Mouse (Mus musculus) limb, embryonic 15.5 days (tissue): ENCODE data around the gene Kif21b. TPM values are rescaled to one million over a fixed set of nuclear protein-coding genes. Genes with fewer than 3 reads are reported as not detected.

Experiments
- ATAC-seq: fragments of 200-750 bp; cut with Nextera tagmentation; 2 replicates; pipeline ENCODE4 v1.8.0; 2017; ENCODE audit warnings: low read depth, moderate TSS enrichment; ENCODE audit not compliant: insufficient number of reproducible peaks, low FRiP score, low TSS enrichment
- H3K27ac ChIP-seq: fragments of 300-500 bp; sonication (generic); 2 replicates; pipeline ENCODE4 v1.5.1; 2015; ENCODE audit warnings: moderate library complexity, mild to moderate bottlenecking, inconsistent platforms
- H3K27me3 ChIP-seq: fragments of 300-500 bp; sonication (generic); 2 replicates; pipeline ENCODE4 v1.6.1; 2015; ENCODE audit warnings: inconsistent platforms
- H3K36me3 ChIP-seq: fragments of 300-500 bp; sonication (generic); 2 replicates; pipeline ENCODE4 v1.6.1; 2015; ENCODE audit warnings: inconsistent platforms
- H3K4me1 ChIP-seq: fragments of 300-500 bp; sonication (generic); 2 replicates; pipeline ENCODE4 v1.6.1; 2015; ENCODE audit warnings: inconsistent platforms
- H3K4me2 ChIP-seq: fragments of 300-500 bp; sonication (generic); 2 replicates; pipeline ENCODE4 v1.6.1; 2015; ENCODE audit warnings: mild to moderate bottlenecking, inconsistent platforms
- H3K4me3 ChIP-seq: fragments of 300-500 bp; sonication (generic); 2 replicates; pipeline ENCODE4 v1.5.1; 2015; ENCODE audit warnings: mild to moderate bottlenecking, inconsistent platforms
- H3K9ac ChIP-seq: fragments of 300-500 bp; sonication (generic); 2 replicates; pipeline ENCODE4 v1.6.1; 2015; ENCODE audit warnings: inconsistent platforms
- H3K9me3 ChIP-seq: fragments of 300-500 bp; sonication (generic); 2 replicates; pipeline ENCODE4 v1.6.1; 2016; ENCODE audit warnings: inconsistent platforms
- WGBS: fragments of 180-500 bp; shearing (Covaris S2); methylation state at CpG from one replicate; pipeline ENCODE4 v1.1.7; 2015; 5-methylcytosine and 5-hydroxymethylcytosine counted together
- polyA plus RNA-seq: library from polyadenylated mRNA; unstranded; fragments of >200 nt; fragmentation: Nextera tagmentation; extraction: Ambion mirVana; gene quantifications from 2 replicates; pipeline ENCODE4 v1.2.1, GENCODE M21; 2015

The Kif21b gene
- 2.1 and 2.6 TPM in 2 replicates for polyA plus RNA-seq

DNA sequence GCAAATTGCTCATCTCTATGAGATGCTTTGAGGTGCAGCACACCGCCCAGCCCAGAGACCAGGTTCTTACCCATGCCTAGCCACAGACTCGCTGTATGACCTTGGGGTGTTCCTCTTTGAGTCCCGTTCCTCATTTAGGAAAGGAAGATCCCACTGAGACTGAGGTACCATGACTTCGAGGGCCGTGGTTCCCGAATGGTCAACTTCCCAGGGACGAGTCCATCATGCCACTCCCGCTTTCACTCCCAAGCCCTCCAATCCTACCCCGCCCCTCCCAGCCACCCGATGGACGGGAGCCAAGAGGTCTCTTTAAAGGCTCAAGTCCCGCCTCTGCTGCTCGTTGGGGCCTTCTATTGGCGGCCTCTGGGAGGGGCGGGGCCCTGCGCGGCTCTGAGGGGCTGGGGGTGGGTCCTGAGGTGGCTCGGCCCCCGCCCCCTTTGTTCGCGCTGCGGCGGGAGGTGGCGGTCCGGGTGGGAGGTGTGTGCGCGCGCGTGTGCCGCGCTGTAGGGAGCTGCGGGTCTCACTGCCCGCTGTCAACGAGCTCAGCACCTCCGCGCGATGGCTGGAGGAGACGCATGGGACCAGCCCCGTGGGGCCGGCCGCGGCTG is at the start of gene Kif21b:
TSS of gene Kif21b (plus strand) at position 439 of the 608 bp plus-strand sequence.
- no peaks in the 10 kb centered on the region for H3K27me3 ChIP-seq
- H3K9me3 ChIP-seq = no peaks in the 10 kb centered on the region
- peak within 1 kb of the TSS; percentile 99 for H3K4me2 ChIP-seq
- peaks cover 86% of the 10 kb centered on the region for H3K4me1 ChIP-seq
- no peaks in the 10 kb centered on the region for H3K36me3 ChIP-seq
- peak within 1 kb of the TSS; percentile 75 for H3K4me3 ChIP-seq
- peak within 1 kb of the TSS; percentile 23; the same call in 1 of the 2 replicates for H3K27ac ChIP-seq
- peak; percentile 89 for ATAC-seq
- WGBS = 1% methylated on average over 42 of the region's 42 CpGs
- H3K9ac ChIP-seq = peak within 1 kb of the TSS; percentile 65

GRCm38 (mm10) chr1:136085988-136086685 is 45.1 kb upstream of the Kif21b start:
- H3K4me2 ChIP-seq = no peak overlapping the region
- H3K9ac ChIP-seq = no peak overlapping the region
- H3K9me3 ChIP-seq = no peaks in the 10 kb centered on the region
- H3K4me1 ChIP-seq = no peaks in the 10 kb centered on the region
- H3K36me3 ChIP-seq = no peaks in the 10 kb centered on the region
- no peak overlapping the region for H3K4me3 ChIP-seq
- WGBS = 80% methylated on average over 3 of the region's 3 CpGs
- no peak for ATAC-seq
- H3K27me3 ChIP-seq = no peaks in the 10 kb centered on the region
- H3K27ac ChIP-seq = no peak overlapping the region

DNA sequence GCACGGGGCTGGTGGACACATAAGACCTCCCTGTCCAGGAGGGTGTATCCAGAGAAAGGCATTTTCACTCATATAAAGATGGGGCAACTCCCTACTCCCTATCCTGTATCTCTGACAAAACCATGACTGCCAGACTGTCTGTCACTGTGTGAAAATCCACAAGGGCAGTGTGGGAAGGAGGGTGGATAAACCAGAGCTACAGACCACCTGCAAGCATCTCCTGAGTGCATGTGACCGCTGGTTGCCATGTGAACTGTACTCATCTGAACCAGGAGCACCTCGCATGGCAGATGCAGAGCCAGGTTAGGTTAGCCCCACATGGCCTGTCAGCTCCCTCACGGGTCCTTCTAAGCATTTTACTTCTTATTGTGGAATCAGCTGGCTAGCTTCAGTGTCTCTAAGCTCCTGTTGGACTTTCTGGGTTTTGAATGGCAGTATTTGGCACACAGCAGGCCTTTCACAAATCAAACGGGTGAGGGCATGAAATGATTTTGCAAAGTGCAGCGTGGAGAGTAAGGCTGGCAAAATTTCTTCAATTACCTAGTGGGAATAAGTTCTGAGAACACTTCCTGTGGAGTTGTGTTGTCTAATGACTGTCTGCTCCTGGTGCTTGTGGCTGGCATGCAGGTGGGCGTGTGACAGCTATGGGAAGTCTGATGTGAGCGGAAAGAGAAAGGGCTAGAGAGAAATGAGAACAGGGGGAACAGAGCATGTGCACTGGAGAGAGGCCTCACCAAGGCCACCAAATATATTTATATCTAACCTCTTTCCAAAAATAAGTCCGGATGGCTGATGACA is 41.6 kb upstream of the Kif21b start:
- no peak overlapping the region; the same call in 1 of the 2 replicates for H3K27ac ChIP-seq

DNA sequence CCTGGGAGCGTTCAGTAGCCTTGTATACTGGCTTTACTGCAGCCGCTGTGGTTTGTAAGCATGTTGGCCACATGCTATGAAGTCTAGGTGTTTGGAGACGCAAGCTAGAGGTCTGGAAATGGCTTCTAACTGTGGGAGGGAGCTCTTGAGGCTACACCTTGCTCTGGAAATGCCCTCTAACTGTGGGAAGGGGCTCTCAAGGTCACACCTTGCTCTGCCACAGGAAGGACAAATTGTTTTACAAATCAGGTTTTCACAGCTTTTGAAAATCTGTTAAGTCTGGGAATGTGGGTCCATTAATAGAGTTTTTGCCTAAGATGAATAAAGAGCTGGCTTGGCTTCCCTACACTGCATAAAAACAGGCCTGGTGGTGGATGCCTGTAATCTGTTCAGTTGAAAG is 37.5 kb upstream of the Kif21b start:
- 64% methylated on average over 3 of the region's 3 CpGs for WGBS
- Histone ChIP-seq H3K36me3 (no peaks in the 10 kb centered on the region), H3K9ac (no peak overlapping the region)

More for the DNA sequence above, 41.6 kb upstream of the Kif21b start:
- H3K4me1 ChIP-seq = no peaks in the 10 kb centered on the region
- 68% methylated on average over 9 of the region's 9 CpGs for WGBS
- H3K4me2 ChIP-seq = no peak overlapping the region
- no peak overlapping the region for H3K9ac ChIP-seq
- H3K4me3 ChIP-seq = no peak overlapping the region
- no peaks in the 10 kb centered on the region for H3K36me3 ChIP-seq
- no peaks in the 10 kb centered on the region for H3K27me3 ChIP-seq
- H3K9me3 ChIP-seq = no peaks in the 10 kb centered on the region
- ATAC-seq = no peak; the same call in 1 of the 2 replicates

DNA sequence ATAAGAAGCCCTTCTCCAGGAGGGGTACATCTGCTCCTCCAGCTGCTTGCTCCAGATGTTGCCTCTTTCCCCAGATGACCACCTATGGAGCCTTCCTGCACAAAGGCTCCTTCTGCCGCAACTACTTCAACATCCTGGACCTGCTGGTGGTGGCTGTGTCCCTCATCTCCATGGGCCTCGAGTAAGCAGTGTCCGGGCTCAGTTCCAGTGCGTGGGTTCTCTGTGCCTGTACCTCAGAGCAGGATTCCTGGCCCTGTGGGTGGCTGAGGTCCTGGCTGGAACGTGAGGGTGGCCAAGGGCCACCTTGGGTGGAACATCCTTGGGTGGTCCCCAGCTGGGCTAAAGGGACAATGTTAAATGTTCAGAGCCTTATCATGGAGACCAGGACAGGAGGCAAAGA is 36.4 kb upstream of the Kif21b start:
- ATAC-seq = no peak
- Histone ChIP-seq H3K27me3 (no peaks in the 10 kb centered on the region), H3K4me3 (no peak overlapping the region), H3K9me3 (no peaks in the 10 kb centered on the region), H3K36me3 (no peaks in the 10 kb centered on the region), H3K27ac (no peak overlapping the region), H3K4me1 (no peaks in the 10 kb centered on the region), H3K9ac (no peak overlapping the region), H3K4me2 (no peak overlapping the region)
- 76% methylated on average over 5 of the region's 5 CpGs for WGBS

More for the DNA sequence above, 37.5 kb upstream of the Kif21b start:
- ATAC-seq = no peak
- H3K4me2 ChIP-seq = no peak overlapping the region
- H3K9me3 ChIP-seq = no peaks in the 10 kb centered on the region
- H3K27me3 ChIP-seq = no peaks in the 10 kb centered on the region
- no peak overlapping the region for H3K27ac ChIP-seq
- H3K4me1 ChIP-seq = no peaks in the 10 kb centered on the region
- no peak overlapping the region for H3K4me3 ChIP-seq

DNA sequence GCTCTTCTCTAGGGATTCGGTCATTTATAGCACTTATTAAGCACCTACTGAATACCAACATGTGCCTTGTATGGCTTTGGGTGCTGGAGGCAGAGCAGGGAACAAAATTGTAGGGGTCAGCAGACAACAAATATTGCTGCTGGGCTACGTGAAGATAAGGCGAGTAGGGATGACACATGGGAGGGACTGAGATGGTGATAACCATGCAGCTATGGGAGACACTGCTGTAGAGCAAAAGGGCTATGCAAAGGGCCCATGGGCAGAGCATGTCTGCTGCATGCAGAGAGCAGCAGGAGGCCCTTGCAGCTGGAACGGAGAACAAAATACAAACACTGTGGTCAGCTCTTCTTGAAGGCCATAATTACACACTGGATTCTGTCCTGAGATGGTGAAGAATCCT is 29.1 kb upstream of the Kif21b start:
- no peak overlapping the region for H3K27ac ChIP-seq
- H3K4me1 ChIP-seq = 0 out of 2 replicates have a peak, but pooled peaks cover 3% of the 10 kb centered on the region
- H3K9me3 ChIP-seq = no peaks in the 10 kb centered on the region
- no peak overlapping the region for H3K4me3 ChIP-seq
- H3K36me3 ChIP-seq = no peaks in the 10 kb centered on the region
- no peak overlapping the region for H3K9ac ChIP-seq
- H3K4me2 ChIP-seq = no peak overlapping the region
- ATAC-seq = no peak
- H3K27me3 ChIP-seq = no peaks in the 10 kb centered on the region
- WGBS = 69% methylated on average over 4 of the region's 4 CpGs

GRCm38 (mm10) chr1:136102551-136102950 is 28.6 kb upstream of the Kif21b start:
- H3K9me3 ChIP-seq = no peaks in the 10 kb centered on the region
- no peak for ATAC-seq
- H3K9ac ChIP-seq = no peak overlapping the region
- H3K4me3 ChIP-seq = no peak overlapping the region
- 65% methylated on average over 3 of the region's 3 CpGs for WGBS
- H3K4me1 ChIP-seq = 0 out of 2 replicates have a peak, but pooled peaks cover 3% of the 10 kb centered on the region
- H3K4me2 ChIP-seq = no peak overlapping the region
- H3K27me3 ChIP-seq = no peaks in the 10 kb centered on the region
- no peak overlapping the region for H3K27ac ChIP-seq
- no peaks in the 10 kb centered on the region for H3K36me3 ChIP-seq

GRCm38 (mm10) chr1:136102981-136103380 is 28.2 kb upstream of the Kif21b start:
- no peak overlapping the region for H3K27ac ChIP-seq
- H3K36me3 ChIP-seq = no peaks in the 10 kb centered on the region
- H3K4me3 ChIP-seq = no peak overlapping the region
- no peak overlapping the region for H3K9ac ChIP-seq
- 68% methylated on average over 2 of the region's 2 CpGs for WGBS
- ATAC-seq = no peak
- 0 out of 2 replicates have a peak, but pooled peaks cover 3% of the 10 kb centered on the region for H3K4me1 ChIP-seq
- no peaks in the 10 kb centered on the region for H3K9me3 ChIP-seq
- no peaks in the 10 kb centered on the region for H3K27me3 ChIP-seq
- no peak overlapping the region for H3K4me2 ChIP-seq

DNA sequence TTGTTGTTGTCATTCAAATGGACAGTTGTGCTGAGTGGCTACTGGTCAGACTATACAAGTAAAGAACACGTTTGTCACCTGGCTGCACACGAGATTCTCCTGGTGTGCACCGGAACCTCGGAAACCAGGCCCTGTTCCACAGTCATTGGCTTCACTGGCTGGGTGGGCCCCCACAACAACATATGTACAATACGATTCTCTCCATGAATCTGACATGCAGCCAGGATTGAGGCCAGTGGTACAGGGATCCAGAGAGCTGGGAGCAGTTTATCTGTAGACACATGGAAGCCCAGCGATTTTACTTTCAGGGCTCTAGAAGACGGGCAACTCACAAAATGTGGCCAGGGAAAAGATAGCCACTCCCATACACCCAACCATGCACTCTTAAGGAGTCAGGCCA is 27.5 kb upstream of the Kif21b start:
- no peaks in the 10 kb centered on the region for H3K27me3 ChIP-seq
- 79% methylated on average over 7 of the region's 7 CpGs for WGBS
- no peak for ATAC-seq
- 0 out of 2 replicates have a peak, but pooled peaks cover 3% of the 10 kb centered on the region for H3K4me1 ChIP-seq
- H3K9me3 ChIP-seq = no peaks in the 10 kb centered on the region
- no peak overlapping the region for H3K4me2 ChIP-seq
- no peaks in the 10 kb centered on the region for H3K36me3 ChIP-seq
- no peak overlapping the region for H3K9ac ChIP-seq
- no peak overlapping the region for H3K27ac ChIP-seq
- H3K4me3 ChIP-seq = no peak overlapping the region

DNA sequence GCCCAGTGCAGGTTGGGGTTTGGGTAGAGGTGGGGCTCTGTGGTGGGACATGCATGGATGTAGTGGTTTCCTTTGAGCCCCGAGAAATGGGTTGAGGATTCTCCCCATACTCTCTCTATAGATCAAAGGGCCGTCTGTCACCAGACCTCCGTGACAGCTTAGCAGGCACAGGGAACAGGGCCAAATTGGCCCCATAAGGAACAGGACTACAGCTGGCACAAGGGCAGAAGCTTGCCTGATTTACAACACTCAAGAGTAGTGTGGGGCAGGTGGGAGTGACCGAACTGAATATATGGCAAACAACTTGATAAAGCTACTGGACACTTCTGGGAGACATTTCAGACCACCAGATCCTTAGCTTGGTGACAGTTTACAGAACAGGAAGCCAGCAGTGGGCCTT is 26.4 kb upstream of the Kif21b start:
- H3K9ac ChIP-seq = no peak overlapping the region
- 25% methylated on average over 4 of the region's 4 CpGs for WGBS
- ATAC-seq = no peak

DNA sequence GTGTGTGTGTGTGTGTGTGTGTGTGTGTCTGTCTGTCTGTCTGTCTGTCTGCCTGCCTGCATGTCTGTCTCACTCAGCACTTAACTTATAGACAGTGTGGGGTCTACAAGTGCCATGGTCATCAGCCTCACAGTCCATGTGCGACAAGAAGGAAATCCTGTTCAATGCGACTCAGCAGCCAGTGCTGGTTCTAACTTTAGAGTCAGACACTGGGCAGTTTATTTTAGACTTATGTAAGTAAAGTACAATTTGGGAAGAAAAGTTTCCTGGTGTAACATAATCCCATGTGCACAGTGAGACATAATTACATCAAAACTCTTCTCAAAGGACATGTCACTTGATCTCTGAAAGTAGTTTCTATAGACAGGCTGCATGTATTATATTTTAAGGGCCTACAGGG is 21.7 kb upstream of the Kif21b start:
- H3K27me3 ChIP-seq = no peaks in the 10 kb centered on the region
- no peaks in the 10 kb centered on the region for H3K4me1 ChIP-seq
- 80% methylated on average over 2 of the region's 2 CpGs for WGBS
- no peaks in the 10 kb centered on the region for H3K36me3 ChIP-seq
- H3K4me2 ChIP-seq = no peak overlapping the region
- no peak overlapping the region for H3K9ac ChIP-seq
- H3K4me3 ChIP-seq = no peak overlapping the region
- no peak overlapping the region for H3K27ac ChIP-seq
- no peak for ATAC-seq
- H3K9me3 ChIP-seq = no peaks in the 10 kb centered on the region

More for the DNA sequence above, 26.4 kb upstream of the Kif21b start:
- Histone ChIP-seq H3K4me1 (0 out of 2 replicates have a peak, but pooled peaks cover 3% of the 10 kb centered on the region), H3K27me3 (no peaks in the 10 kb centered on the region), H3K36me3 (no peaks in the 10 kb centered on the region), H3K27ac (no peak overlapping the region), H3K4me2 (no peak overlapping the region), H3K9me3 (no peaks in the 10 kb centered on the region), H3K4me3 (no peak overlapping the region)

GRCm38 (mm10) chr1:136116183-136116582 is 15.0 kb upstream of the Kif21b start:
- no peak overlapping the region for H3K27ac ChIP-seq
- H3K27me3 ChIP-seq = no peaks in the 10 kb centered on the region
- H3K36me3 ChIP-seq = no peaks in the 10 kb centered on the region
- H3K4me1 ChIP-seq = peaks cover 24% of the 10 kb centered on the region
- no peaks in the 10 kb centered on the region for H3K9me3 ChIP-seq
- no peak overlapping the region for H3K9ac ChIP-seq
- 31% methylated on average over 3 of the region's 3 CpGs for WGBS
- no peak overlapping the region for H3K4me3 ChIP-seq
- ATAC-seq = no peak
- no peak overlapping the region for H3K4me2 ChIP-seq
